Mouse (Mus musculus) Patski (cell line): Measurements from ENCODE around the gene Tead2. TPM values are rescaled to one million over a fixed set of nuclear protein-coding genes. Genes with fewer than 3 reads are reported as not detected.

ENCODE experiments used
- ATAC-seq: fragments of 100-300 bp; one replicate; pipeline ENCODE4 v1.8.0; 2021
- CTCF ChIA-PET: fragments of 350-600 bp; sonication (Branson Sonifier 250); formaldehyde crosslinking; loops from one replicate; lab custom pipeline; 2022; ENCODE audit warnings: inconsistent platforms; lab: Charles Lee
- POLR2A ChIA-PET: fragments of 350-600 bp; sonication (Branson Sonifier 250); formaldehyde crosslinking; loops from one replicate; lab custom pipeline; 2022; ENCODE audit warnings: antibody characterized with exemption, inconsistent platforms; lab: Charles Lee
- DNase-seq: peaks from one replicate; pipeline ENCODE4 v3.0.0-alpha.2; 2011; ENCODE audit warnings: low read depth, low spot score
- H3K27me3 ChIP-seq: fragments of 371-371 bp; one replicate; pipeline ENCODE4 v1.5.1; 2021
- CTCF ChIP-seq: fragments of 100-300 bp; IDR thresholded peaks from one replicate; pipeline ENCODE4 v1.5.1; 2021
- in situ Hi-C: fragments of 300-500 bp; cut with MboI; formaldehyde crosslinking; loops from 3 replicates; pipeline ENCODE4 v1.11.1; 2018; ENCODE audit warnings: low pct_unique_long_range_greater_than_20kb, mixed read lengths
- polyA plus RNA-seq: library from polyadenylated mRNA; unstranded; gene quantifications from one replicate; pipeline ENCODE4 v1.2.3, GENCODE M21; 2021

Gene Tead2
- polyA plus RNA-seq, 1 experiment from 2014 or later, result 94.7 TPM

GRCm38 (mm10) chr7:45224826-45225225 is 9.3 kb downstream of the Tead2 start:
- ATAC-seq (no peak), DNase-seq (no peak)
- no peak for TF ChIP-seq CTCF
- in situ Hi-C loops, result no loop called here
- ChIA-PET POLR2A (interaction anchor here (0.5 kb wide), 1 partner anchor 49 kb away, joined by 3 read pairs; no protein-coding TSS in a partner anchor), CTCF (no interaction called here)
- H3K27me3 ChIP-seq, result no peaks in the 10 kb centered on the region

GRCm38 (mm10) chr7:45226421-45226820 is 10.9 kb downstream of the Tead2 start:
- CTCF ChIA-PET, result interaction anchor here (1.1 kb wide), 1 partner anchor 8 kb away, joined by 3 read pairs; no protein-coding TSS in a partner anchor
- POLR2A ChIA-PET, result no interaction called here
- H3K27me3 ChIP-seq, result no peaks in the 10 kb centered on the region
- DNase-seq (no peak), ATAC-seq (no peak)
- TF ChIP-seq CTCF, result no peak
- in situ Hi-C loops, result no loop called here

GRCm38 (mm10) chr7:45228548-45228947 is 13.0 kb downstream of the Tead2 start:
- ATAC-seq (no peak), DNase-seq (no peak)
- no peaks in the 10 kb centered on the region for H3K27me3 ChIP-seq
- in situ Hi-C loops, result no loop called here
- TF ChIP-seq CTCF, result no peak
- CTCF ChIA-PET, result interaction anchor here (1.5 to 1.8 kb wide), 2 partner anchors 49 to 72 kb away, joined by 3 to 6 read pairs; partner anchors contain the start of gene Slc6a21
- POLR2A ChIA-PET, result no interaction called here

GRCm38 (mm10) chr7:45229046-45229445 is 13.5 kb downstream of the Tead2 start:
- ChIA-PET POLR2A (no interaction called here), CTCF (interaction anchor here (1.5 to 1.8 kb wide), 2 partner anchors 48 to 71 kb away, joined by 3 to 6 read pairs; partner anchors contain the start of gene Slc6a21)
- in situ Hi-C loops, result no loop called here
- no peaks in the 10 kb centered on the region for H3K27me3 ChIP-seq
- no peak for TF ChIP-seq CTCF
- ATAC-seq (no peak), DNase-seq (no peak)

GRCm38 (mm10) chr7:45229459-45230203 is 14.1 kb downstream of the Tead2 start:
- no peak for TF ChIP-seq CTCF
- ChIA-PET CTCF (interaction anchor here (1.5 to 1.8 kb wide), 2 partner anchors 48 to 71 kb away, joined by 3 to 6 read pairs; partner anchors contain the start of gene Slc6a21), POLR2A (no interaction called here)
- ATAC-seq (no peak), DNase-seq (no peak)
- no peaks in the 10 kb centered on the region for H3K27me3 ChIP-seq
- in situ Hi-C loops, result no loop called here

GRCm38 (mm10) chr7:45231192-45231591 is 15.6 kb downstream of the Tead2 start:
- in situ Hi-C loops, result no loop called here
- ChIA-PET POLR2A (no interaction called here), CTCF (no interaction called here)
- H3K27me3 ChIP-seq, result no peaks in the 10 kb centered on the region
- TF ChIP-seq CTCF, result no peak
- DNase-seq, result no peak
- ATAC-seq, result no peak

- in situ Hi-C loops, result no loop called here
- ATAC-seq (no peak), DNase-seq (no peak)
- CTCF ChIA-PET, result no interaction called here
- TF ChIP-seq CTCF, result no peak
- no peaks in the 10 kb centered on the region for H3K27me3 ChIP-seq
- POLR2A ChIA-PET, result no interaction called here
These were observed 16.4 kb downstream of the Tead2 start for GRCm38 (mm10) chr7:45231941-45232340.

GRCm38 (mm10) chr7:45232716-45233465 is 17.3 kb downstream of the Tead2 start:
- DNase-seq, result no peak
- ChIA-PET CTCF (interaction anchor here (1.1 kb wide), 1 partner anchor 77 kb away, joined by 3 read pairs; no protein-coding TSS in a partner anchor), POLR2A (no interaction called here)
- in situ Hi-C loops, result no loop called here
- no peak for ATAC-seq
- no peaks in the 10 kb centered on the region for H3K27me3 ChIP-seq
- no peak for TF ChIP-seq CTCF

GRCm38 (mm10) chr7:45233580-45234332 is 18.2 kb downstream of the Tead2 start:
- POLR2A ChIA-PET, result interaction anchor here (0.5 kb wide), 1 partner anchor 10 kb away, joined by 3 read pairs; no protein-coding TSS in a partner anchor
- H3K27me3 ChIP-seq, result no peaks in the 10 kb centered on the region
- in situ Hi-C loops, result no loop called here
- DNase-seq, result no peak
- TF ChIP-seq CTCF, result no peak
- CTCF ChIA-PET, result interaction anchor here (1.1 to 1.2 kb wide), 2 partner anchors 8 to 76 kb away, joined by 3 read pairs; no protein-coding TSS in a partner anchor
- ATAC-seq, result no peak

GRCm38 (mm10) chr7:45234333-45234841 is 18.8 kb downstream of the Tead2 start:
- ATAC-seq, result no peak

More at GRCm38 (mm10) chr7:45234333-45234841, 18.8 kb downstream of the Tead2 start:
- POLR2A ChIA-PET, result no interaction called here
- no peaks in the 10 kb centered on the region for H3K27me3 ChIP-seq
- in situ Hi-C loops, result no loop called here
- no peak for DNase-seq
- no peak for TF ChIP-seq CTCF
- CTCF ChIA-PET, result interaction anchor here (1.2 kb wide), 1 partner anchor 9 kb away, joined by 3 read pairs; no protein-coding TSS in a partner anchor
